Comparison of ENCODE assay signal across 36 mouse cellular contexts in the genomic region with DNA sequence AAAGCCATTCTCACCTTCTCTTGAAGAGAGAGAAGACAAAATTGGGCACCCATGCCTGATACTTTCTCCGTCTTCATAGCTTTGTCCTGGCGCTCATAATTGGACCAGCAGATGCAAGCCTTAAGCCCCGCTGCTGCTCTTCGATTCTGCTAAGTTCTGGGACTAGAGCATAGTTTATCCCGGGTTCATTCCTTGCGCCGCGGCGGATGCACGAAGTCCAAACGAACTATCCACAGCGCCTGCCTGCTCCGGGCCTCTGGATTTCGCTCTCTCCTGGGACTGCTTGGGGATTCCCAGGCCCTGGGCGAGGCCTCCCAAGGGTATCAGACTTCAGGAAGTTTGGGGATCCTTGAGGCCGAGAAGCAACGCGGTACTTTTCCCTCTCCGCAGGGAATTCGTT. TPM values are rescaled to one million over a fixed set of nuclear protein-coding genes. Genes with fewer than 3 reads are reported as not detected.
DNase-seq lines count a peak whose midpoint lies in the region; ATAC-seq and TF ChIP-seq lines count a peak whose summit lies in the region.
"Had no signal": no experiment of that assay in that cellular context is flagged by ENCODE, and none has a peak within 500 bp of the region (broad histone marks: within the 10 kb centered on the region; RNA-seq: fewer than 3 reads in every experiment).

No protein-coding gene starts in this region.

- WGBS in hindbrain, embryonic 11.5 days, result under 1% methylated on average over 20 of the region's 20 CpGs
- 2% methylated on average over 20 of the region's 20 CpGs for WGBS in hindbrain, postnatal 0 days
- 10% methylated on average over 20 of the region's 20 CpGs for WGBS in spleen, adult 2 months

- H3K36me3 ChIP-seq in hindbrain, embryonic 11.5 days (ENCODE audit: control insufficient read depth, insufficient read depth, low read length), result no peaks in the 10 kb centered on the region
- H3K36me3 ChIP-seq in hindbrain, postnatal 0 days (ENCODE audit: insufficient read depth, low read length), result no peaks in the 10 kb centered on the region
- H3K36me3 ChIP-seq in spleen, adult 2 months (ENCODE audit: control insufficient read depth, insufficient read depth, low read length), result no peaks in the 10 kb centered on the region
- H3K36me3 ChIP-seq: embryonic facial prominence, embryonic 13.5 days; forebrain, embryonic 10.5 days; forebrain, embryonic 15.5 days; heart, embryonic 12.5 days; limb, embryonic 13.5 days; lung, embryonic 15.5 days; midbrain, embryonic 13.5 days had no signal

- peak; percentile 60 for DNase-seq in hindbrain, embryonic 11.5 days (ENCODE audit: low spot score)
- no peak for DNase-seq in hindbrain, postnatal 0 days (ENCODE audit: low spot score)
- DNase-seq in spleen, adult 2 months (ENCODE audit: low read depth in 1 of 2, low spot score in 2 of 2), result no peak
- no peak for DNase-seq in spleen, adult 12 weeks (ENCODE audit: low spot score)
- peak; percentile 51 for DNase-seq in embryo, embryonic 9.5 days (ENCODE audit: extremely low spot score)
- DNase-seq in thymus, postnatal 25 days, result no peak
- DNase-seq in frontal cortex, postnatal 25 days (ENCODE audit: low spot score in 2 of 2), result no peak
- DNase-seq: adrenal gland, postnatal 14 days; B cell, adult 2 months; cerebellum, adult 18-20 months; cerebellum, postnatal 10 days; gastrocnemius, adult 2 months; gastrocnemius, postnatal 36 days; heart, adult 18-20 months; kidney, adult 11 months; kidney, postnatal 25 days; lung, postnatal 36 days; right cerebral cortex, adult 18-20 months; thymus, postnatal 14 days had no signal

- ATAC-seq in hindbrain, embryonic 11.5 days (ENCODE audit: low FRiP score), result no peak
- ATAC-seq in hindbrain, postnatal 0 days, result no peak
- ATAC-seq: forebrain, embryonic 15.5 days; midbrain, embryonic 13.5 days had no signal

- H3K4me1 ChIP-seq in hindbrain, embryonic 11.5 days (replicated peaks; ENCODE audit: control insufficient read depth, insufficient read depth, low read length), result no peaks in the 10 kb centered on the region
- H3K4me1 ChIP-seq in hindbrain, postnatal 0 days (ENCODE audit: insufficient read depth, low read length), result no peaks in the 10 kb centered on the region
- H3K4me1 ChIP-seq in spleen, adult 2 months (ENCODE audit: control insufficient read depth, insufficient read depth, insufficient read length), result no peaks in the 10 kb centered on the region
- H3K4me1 ChIP-seq: forebrain, embryonic 15.5 days had no signal

- H3K4me2 ChIP-seq in hindbrain, embryonic 11.5 days (replicated peaks; ENCODE audit: low read depth, low read length), result no peak overlapping the region
- H3K4me2 ChIP-seq in hindbrain, postnatal 0 days (ENCODE audit: low read depth, low read length), result no peak overlapping the region
- H3K4me2 ChIP-seq: embryonic facial prominence, embryonic 13.5 days; forebrain, embryonic 15.5 days; heart, embryonic 12.5 days; limb, embryonic 13.5 days; liver, embryonic 11.5 days; lung, embryonic 15.5 days; midbrain, embryonic 13.5 days had no signal

- no peak for TF ChIP-seq POLR2A in spleen, adult 2 months (IDR thresholded peaks at IDR 0.05; ENCODE audit: low read depth, low read length)

- TF ChIP-seq CTCF in hindbrain, postnatal 0 days (IDR thresholded peaks at IDR 0.05; ENCODE audit: low read depth), result no peak
- no peak for TF ChIP-seq CTCF in spleen, adult 2 months (IDR thresholded peaks at IDR 0.05; ENCODE audit: extremely low read depth, insufficient read depth, insufficient read length, insufficient replicate concordance)

- H3K27me3 ChIP-seq in hindbrain, embryonic 11.5 days (ENCODE audit: control insufficient read depth, insufficient read depth, low read length), result peaks cover 98% of the 10 kb centered on the region
- H3K27me3 ChIP-seq in hindbrain, postnatal 0 days (ENCODE audit: insufficient read depth, low read length), result peaks cover 89% of the 10 kb centered on the region
- H3K27me3 ChIP-seq in spleen, adult 2 months (ENCODE audit: control insufficient read depth, insufficient read depth, low read length), result peaks cover 12% of the 10 kb centered on the region

- no peak overlapping the region for H3K9ac ChIP-seq in hindbrain, embryonic 11.5 days (ENCODE audit: low read depth, low read length)
- H3K9ac ChIP-seq in hindbrain, postnatal 0 days (replicated peaks; ENCODE audit: low read length), result no peak overlapping the region
- H3K9ac ChIP-seq: embryonic facial prominence, embryonic 13.5 days; forebrain, embryonic 15.5 days; heart, embryonic 12.5 days; limb, embryonic 13.5 days; lung, embryonic 15.5 days; midbrain, embryonic 13.5 days had no signal

- no peak overlapping the region for H3K27ac ChIP-seq in hindbrain, embryonic 11.5 days (ENCODE audit: low read depth, low read length)
- no peak overlapping the region for H3K27ac ChIP-seq in hindbrain, postnatal 0 days
- H3K27ac ChIP-seq in spleen, adult 2 months (ENCODE audit: insufficient read depth, low read length), result peak overlapping the region; percentile 48; the same call in 1 of the 2 replicates
- H3K27ac ChIP-seq: embryonic facial prominence, embryonic 13.5 days; forebrain, embryonic 10.5 days; forebrain, embryonic 15.5 days; gastrocnemius, adult 2 months; limb, embryonic 13.5 days; lung, embryonic 15.5 days; midbrain, embryonic 13.5 days had no signal

- no peaks in the 10 kb centered on the region for H3K9me3 ChIP-seq in hindbrain, embryonic 11.5 days (ENCODE audit: control insufficient read depth, low read length)
- no peaks in the 10 kb centered on the region for H3K9me3 ChIP-seq in hindbrain, postnatal 0 days (ENCODE audit: low read length)
- H3K9me3 ChIP-seq: embryonic facial prominence, embryonic 13.5 days; forebrain, embryonic 10.5 days; forebrain, embryonic 15.5 days; heart, embryonic 12.5 days; limb, embryonic 13.5 days; lung, embryonic 15.5 days; midbrain, embryonic 13.5 days had no signal

- H3K4me3 ChIP-seq in hindbrain, embryonic 11.5 days (ENCODE audit: low read depth, low read length), result no peak overlapping the region
- H3K4me3 ChIP-seq in hindbrain, postnatal 0 days (ENCODE audit: low read length), result no peak overlapping the region
- no peak overlapping the region for H3K4me3 ChIP-seq in spleen, adult 2 months (ENCODE audit: extremely low read depth, insufficient read depth, insufficient read length)
- H3K4me3 ChIP-seq: embryonic facial prominence, embryonic 13.5 days; forebrain, embryonic 10.5 days; forebrain, embryonic 15.5 days; gastrocnemius, adult 2 months; heart, embryonic 12.5 days; limb, embryonic 13.5 days; lung, embryonic 15.5 days; midbrain, embryonic 13.5 days had no signal

RNA-seq across cellular contexts. Expression of a gene that starts 8.4 kb away (rescaled TPM):
- 2.2 and 4.0 TPM in 2 replicates for polyA plus RNA-seq in hindbrain, embryonic 11.5 days (2014; fragmentation: Nextera tagmentation; extraction: Ambion mirVana)
- total RNA-seq in hindbrain, postnatal 0 days (2014; rRNA removed), result 0.61 and 1.2 TPM in 2 replicates
- 0.61 and 0.93 TPM in 2 replicates for polyA plus RNA-seq in hindbrain, postnatal 0 days (2015; fragmentation: Nextera tagmentation; extraction: Ambion mirVana)
- 37.3 and 51.1 TPM in 2 replicates for polyA plus RNA-seq in spleen, adult 2 months (2012; rRNA removed)
- total RNA-seq: common myeloid progenitor, adult 5-6 weeks; gastrocnemius, adult 2 months; gastrocnemius, postnatal 36 days; heart, adult 18-20 months; hematopoietic stem cell, adult 5-6 weeks; layer of hippocampus, adult 18-20 months; layer of hippocampus, postnatal 10 days; left cerebral cortex, adult 18-20 months; left cerebral cortex, postnatal 14 days; megakaryocyte, adult 5-6 weeks had no signal
- polyA plus RNA-seq: forebrain, embryonic 10.5 days; forebrain, embryonic 15.5 days; frontal cortex, adult 2 months; kidney, embryonic 14.5 days; lung, embryonic 15.5 days had no signal

Comparison
In these comparisons a context has a peak if more than half of its experiments do, and no peak if none do; other contexts are left out.
1. DNase-seq: peak in hindbrain, embryonic 11.5 days (single experiment) and embryo, embryonic 9.5 days (single experiment); none in hindbrain, postnatal 0 days (single experiment), spleen, adult 2 months (0 of 2), spleen, adult 12 weeks (single experiment), thymus, postnatal 25 days (single experiment) and frontal cortex, postnatal 25 days (0 of 2).